Mouse (Mus musculus) activated CD4-positive, CD25-positive, alpha-beta regulatory T cell, adult 4 months (primary cell): Measurements from ENCODE around the gene Slc9a1. TPM values are rescaled to one million over a fixed set of nuclear protein-coding genes. Genes with fewer than 3 reads are reported as not detected.

Experiments used
- polyA plus RNA-seq, 2 experiments: library from polyadenylated mRNA; unstranded; fragments of 100-300 nt; shearing (Covaris generic); gene quantifications; one replicate each; pipeline ENCODE4 v1.2.1; 2017

Gene Slc9a1
- polyA plus RNA-seq, 2 experiments from 2014 or later, result 10.4 to 11.3 TPM

Other genes starting within 250 kb of the Slc9a1 start
- 100 to 1,000 TPM in 1 of 2 experiments, 10 to 100 TPM in 1; 83.0 to 104 TPM for gene Wasf2, start 239.2 kb upstream of the Slc9a1 start, polyA plus RNA-seq
- not detected for gene Cd164l2, start 157.6 kb upstream of the Slc9a1 start, polyA plus RNA-seq
- gene Gpr3, start 157.2 kb upstream of the Slc9a1 start, polyA plus RNA-seq, result not detected
- under 1 TPM in 1 of 2 experiments, not detected in 1; 0.42 TPM for gene Map3k6, start 128.9 kb upstream of the Slc9a1 start, polyA plus RNA-seq
- gene Sytl1, start 106.6 kb upstream of the Slc9a1 start, polyA plus RNA-seq, result 10 to 100 TPM; 29.6 to 45.6 TPM
- gene Tmem222, start 91.9 kb upstream of the Slc9a1 start, polyA plus RNA-seq, result 10 to 100 TPM; 72.4 to 77.5 TPM
- gene Wdtc1, start 16.2 kb upstream of the Slc9a1 start, polyA plus RNA-seq, result 1 to 10 TPM; 5.5 to 8.9 TPM
- not detected for gene Tent5b, start 110.4 kb downstream of the Slc9a1 start, polyA plus RNA-seq
- gene Trnp1, start 128.8 kb downstream of the Slc9a1 start, polyA plus RNA-seq, result not detected
- not detected for gene Kdf1, start 149.3 kb downstream of the Slc9a1 start, polyA plus RNA-seq
- gene Nudc, start 176.3 kb downstream of the Slc9a1 start, polyA plus RNA-seq, result 10 to 100 TPM; 32.7 to 55.9 TPM
- gene Nr0b2, start 183.7 kb downstream of the Slc9a1 start, polyA plus RNA-seq, result not detected
- gene Gpatch3, start 205.0 kb downstream of the Slc9a1 start, polyA plus RNA-seq, result 1 to 10 TPM; 1.1 to 1.7 TPM
- 1 to 10 TPM; 7.8 to 7.9 TPM for gene Gpn2, start 214.7 kb downstream of the Slc9a1 start, polyA plus RNA-seq
- gene Sfn, start 232.5 kb downstream of the Slc9a1 start, polyA plus RNA-seq, result 10 to 100 TPM; 10.2 to 22.2 TPM